Mouse (Mus musculus) neutrophil, adult 5-6 weeks (primary cell): ENCODE measurements around the gene Ppp2r5a. TPM values are rescaled to one million over a fixed set of nuclear protein-coding genes. Genes with fewer than 3 reads are reported as not detected.

Source experiments
- ATAC-seq: fragments of 151-379, 151-347 bp; 2 replicates; pipeline ENCODE4 v1.8.0; 2017; ENCODE audit warnings: mild to moderate bottlenecking, moderate TSS enrichment; ENCODE audit not compliant: insufficient number of reproducible peaks, poor library complexity, low FRiP score, severe bottlenecking; ENCODE audit errors: extremely low read depth
- total RNA-seq: library from RNA; stranded (forward); fragments of 200-1000 nt; gene quantifications from 2 replicates; pipeline ENCODE4 v1.2.3, GENCODE M21; 2017

Gene Ppp2r5a
- total RNA-seq = 341 and 410 TPM in 2 replicates

DNA sequence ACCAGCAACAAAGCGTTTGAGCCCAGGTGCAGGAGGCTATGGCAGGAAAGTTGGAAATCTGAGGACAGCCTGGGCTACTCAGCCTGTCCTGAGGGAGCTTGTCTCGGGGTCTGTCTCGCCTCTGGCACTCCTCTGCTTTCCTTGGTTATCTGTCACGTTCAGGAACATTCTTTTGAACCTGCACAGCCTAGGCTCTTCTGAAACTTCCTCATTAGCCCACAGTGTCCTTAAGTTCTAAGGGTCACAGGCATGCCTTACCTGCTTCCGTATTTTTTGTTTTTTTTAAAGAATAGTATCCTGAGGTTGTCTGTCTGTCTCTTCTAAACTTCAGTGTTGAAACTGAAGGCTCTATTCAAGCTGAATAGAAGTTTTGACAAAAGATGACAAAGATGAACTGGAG, at the start of gene Ppp2r5a:
Ppp2r5a (minus strand) TSS at position 199 of the 400 bp plus-strand sequence.
- ATAC-seq = peak; percentile 61; the same call in 1 of the 2 replicates

DNA sequence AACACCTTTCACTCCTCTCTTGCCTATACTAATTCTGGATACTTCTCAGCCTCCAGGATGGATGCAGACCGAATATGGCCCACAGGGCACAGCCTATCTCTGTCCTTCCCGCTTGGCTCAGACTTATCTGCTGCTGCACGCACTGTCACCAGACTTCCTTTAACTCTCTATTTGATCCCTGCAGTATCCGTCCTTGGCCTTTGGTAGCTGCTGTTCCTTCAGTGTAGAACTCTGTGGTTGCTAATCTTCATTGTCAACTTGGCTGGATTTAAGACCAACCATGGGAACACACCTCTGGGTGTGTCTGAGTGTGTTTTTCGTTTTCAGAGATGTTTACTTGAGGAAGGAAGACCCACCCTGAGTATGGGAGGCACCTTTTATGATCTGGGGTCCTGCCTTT, 47.5 kb upstream of the Ppp2r5a start:
- no peak for ATAC-seq

DNA sequence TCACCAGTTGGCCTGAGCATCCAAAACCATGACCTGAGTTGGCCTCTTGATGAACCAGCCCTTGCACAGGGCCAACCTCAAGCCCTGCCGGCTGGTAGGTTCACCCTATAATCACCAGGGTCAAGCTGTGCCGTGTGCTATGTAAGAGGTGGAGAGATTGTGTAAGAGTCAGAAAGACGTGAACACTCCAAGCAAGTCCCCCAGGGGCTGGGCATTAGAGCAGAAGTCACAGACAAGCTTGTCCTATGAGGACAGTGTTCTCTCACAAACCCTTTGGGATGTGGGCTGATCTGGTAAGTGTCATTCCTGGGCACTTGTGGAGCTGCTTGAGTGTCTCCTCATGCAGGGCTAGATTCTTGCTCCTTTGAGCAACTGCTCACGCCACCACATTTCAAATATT, 46.5 kb upstream of the Ppp2r5a start:
- ATAC-seq = no peak

GRCm38 (mm10) chr1:191447391-191448016, 44.4 kb upstream of the Ppp2r5a start:
- no peak for ATAC-seq

DNA sequence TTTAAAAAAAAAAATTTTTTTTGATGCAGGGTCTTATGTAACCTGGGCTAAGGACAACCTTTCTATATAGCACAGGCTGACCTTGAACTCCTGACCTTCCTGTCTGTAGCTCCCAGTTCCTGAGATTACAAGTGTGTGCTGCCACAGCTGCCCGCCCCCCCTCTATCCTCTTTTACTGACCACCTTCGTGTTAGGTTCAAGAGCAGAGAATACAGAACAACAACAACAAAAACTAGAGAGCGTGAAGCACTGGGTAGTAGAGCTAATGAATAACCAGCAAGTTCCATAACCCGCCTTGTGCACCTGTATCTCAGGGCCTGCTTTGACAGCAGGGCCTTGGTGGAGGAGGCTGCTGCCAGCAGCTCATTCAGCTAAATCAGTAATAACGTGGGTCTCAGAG, 43.2 kb upstream of the Ppp2r5a start:
- ATAC-seq = no peak

- peak; percentile 40; the same call in 1 of the 2 replicates for ATAC-seq
These were observed 42.8 kb upstream of the Ppp2r5a start for GRCm38 (mm10) chr1:191445831-191446258.

GRCm38 (mm10) chr1:191445401-191445800, 42.3 kb upstream of the Ppp2r5a start:
- ATAC-seq = peak; percentile 46; the same call in 1 of the 2 replicates

DNA sequence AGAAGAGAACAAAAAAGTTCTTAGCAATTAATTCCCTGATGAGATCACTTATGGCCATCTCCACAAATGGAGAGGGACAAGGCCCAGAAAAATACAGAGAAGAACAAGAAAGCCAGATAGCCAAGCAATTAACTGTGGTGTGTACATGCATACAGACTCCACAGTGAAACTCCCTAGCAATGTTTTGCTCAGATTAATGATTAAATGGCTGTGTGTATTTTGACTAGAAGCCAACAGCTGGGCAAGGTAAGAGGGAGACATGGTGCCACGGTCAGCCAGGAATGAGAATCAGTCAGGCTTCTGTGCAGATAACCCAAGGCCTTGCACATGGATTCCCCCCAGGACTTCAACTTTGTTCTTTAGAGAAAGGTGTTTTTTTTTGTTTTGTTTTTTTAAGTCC, 41.4 kb upstream of the Ppp2r5a start:
- no peak for ATAC-seq

- no peak for ATAC-seq
These were observed 35.9 kb upstream of the Ppp2r5a start for GRCm38 (mm10) chr1:191439011-191439410.

DNA sequence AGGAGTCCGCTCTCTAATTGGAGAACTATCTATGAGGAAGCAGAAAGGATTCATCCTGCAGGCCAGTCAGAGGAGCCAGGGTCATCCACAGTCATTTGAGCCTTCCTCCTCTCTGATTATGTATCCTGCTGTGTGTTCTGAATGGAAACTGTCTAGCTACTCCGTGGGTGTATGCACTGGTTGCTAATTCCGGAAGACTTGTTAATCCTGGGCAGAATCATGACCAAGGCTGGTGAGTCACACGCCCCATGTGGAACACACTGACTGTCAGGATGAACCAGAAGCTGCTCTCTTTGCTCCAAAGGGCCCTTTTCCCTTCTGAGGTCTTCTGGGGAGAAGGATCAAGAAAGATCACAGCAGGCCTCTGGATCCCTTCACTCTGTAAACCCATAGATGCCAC, 35.5 kb upstream of the Ppp2r5a start:
- ATAC-seq = no peak

- no peak for ATAC-seq
These were observed 33.6 kb upstream of the Ppp2r5a start for GRCm38 (mm10) chr1:191436647-191437046.

DNA sequence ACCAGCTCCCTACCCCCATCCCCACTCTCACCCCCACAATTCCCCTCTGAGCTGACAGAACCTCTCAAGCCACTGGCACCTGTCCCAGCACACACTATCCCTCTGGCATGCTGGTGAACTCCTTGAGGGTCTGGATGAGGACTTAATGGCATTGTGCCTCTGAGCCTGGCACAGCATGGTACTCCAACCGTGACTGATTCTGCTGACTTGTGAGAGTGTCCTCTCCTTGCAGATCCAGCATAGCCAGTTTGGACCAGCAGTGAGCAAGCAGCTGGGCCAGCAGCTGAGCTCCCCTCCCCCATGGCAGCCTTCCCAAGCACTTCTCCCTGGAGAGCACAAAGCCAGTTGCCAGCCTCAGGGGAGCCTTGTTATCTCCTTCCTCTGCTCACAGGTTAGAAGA, 32.3 kb upstream of the Ppp2r5a start:
- ATAC-seq = no peak

DNA sequence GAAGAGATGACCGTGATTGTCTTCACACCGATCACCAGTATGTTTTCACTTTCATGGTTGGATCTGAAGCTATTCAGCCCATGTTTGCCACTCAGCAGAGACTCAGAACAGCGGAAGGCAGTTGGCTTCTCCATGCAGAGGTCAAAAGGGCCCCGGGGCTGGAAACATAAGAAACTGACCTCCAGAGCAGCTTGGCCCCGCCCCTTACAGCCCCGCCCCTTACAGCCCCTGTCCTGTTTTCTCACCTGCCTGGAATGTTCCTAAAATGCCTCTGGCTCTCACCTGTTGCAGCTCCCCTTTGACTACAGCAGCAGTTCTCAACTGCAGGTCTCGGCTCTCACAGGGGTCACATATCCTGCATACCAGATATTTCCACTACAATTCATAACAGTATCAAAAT, 29.5 kb upstream of the Ppp2r5a start:
- no peak for ATAC-seq

DNA sequence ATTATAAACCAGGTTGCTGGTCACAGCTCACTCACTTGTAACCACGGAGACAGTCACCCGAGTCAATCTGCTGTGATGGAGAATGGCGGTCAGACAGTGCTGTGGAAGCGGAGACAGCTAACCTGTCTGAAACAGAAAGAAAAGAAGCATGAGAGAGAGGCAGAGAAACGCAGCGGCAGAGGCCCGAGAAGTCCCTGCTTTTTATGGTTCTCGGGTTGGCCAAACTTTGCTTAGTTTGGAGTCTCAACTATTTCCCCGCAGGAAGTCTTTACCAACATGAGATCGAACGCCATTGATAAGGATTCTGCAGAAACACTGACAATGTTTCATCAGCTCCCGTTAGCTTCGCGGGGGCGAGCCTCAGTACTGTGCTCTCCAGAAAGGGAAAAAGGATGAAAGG, 29.0 kb upstream of the Ppp2r5a start:
- no peak for ATAC-seq

GRCm38 (mm10) chr1:191430121-191430520, 27.0 kb upstream of the Ppp2r5a start:
- ATAC-seq = no peak

DNA sequence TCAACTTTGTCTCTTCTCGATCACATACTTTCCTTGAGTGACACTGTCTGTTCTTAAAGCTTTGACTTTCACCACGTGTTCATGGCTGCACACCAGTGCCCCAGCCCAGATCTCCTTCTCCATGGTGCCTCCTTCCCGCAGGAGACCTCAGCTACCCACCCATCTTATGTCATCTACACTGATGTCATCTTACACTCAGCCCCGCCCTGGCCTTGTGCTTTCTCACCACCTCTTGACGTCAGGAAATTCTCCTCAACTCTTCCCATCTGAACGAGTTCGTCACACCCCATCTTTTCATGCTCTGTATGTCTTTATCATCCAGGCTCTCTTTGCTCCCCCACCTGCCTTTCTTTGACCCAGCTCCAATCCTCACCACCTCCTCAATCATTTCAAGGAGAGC, 22.8 kb upstream of the Ppp2r5a start:
- no peak for ATAC-seq

GRCm38 (mm10) chr1:191423201-191423600, 20.1 kb upstream of the Ppp2r5a start:
- ATAC-seq = no peak

DNA sequence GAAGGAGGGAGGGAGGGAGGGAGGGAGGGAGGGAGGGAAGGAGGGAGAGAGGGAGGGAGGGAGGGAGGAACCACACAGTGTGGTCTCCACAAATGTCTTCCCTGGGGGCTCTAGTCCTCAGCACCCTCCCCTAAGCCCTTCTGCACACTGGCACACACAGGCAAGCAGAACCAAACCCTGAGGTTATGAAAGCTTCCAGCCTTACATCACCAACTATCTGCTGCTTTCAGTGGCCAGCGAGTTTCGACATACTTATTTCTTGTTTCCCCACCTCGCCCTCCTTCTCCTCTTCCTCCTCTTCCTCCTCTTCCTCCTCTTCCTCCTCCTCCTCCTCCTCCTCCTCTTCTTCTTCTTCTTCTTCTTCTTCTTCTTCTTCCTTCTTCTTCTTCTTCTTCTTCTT, 19.6 kb upstream of the Ppp2r5a start:
- peak; percentile 36; the same call in 1 of the 2 replicates for ATAC-seq

DNA sequence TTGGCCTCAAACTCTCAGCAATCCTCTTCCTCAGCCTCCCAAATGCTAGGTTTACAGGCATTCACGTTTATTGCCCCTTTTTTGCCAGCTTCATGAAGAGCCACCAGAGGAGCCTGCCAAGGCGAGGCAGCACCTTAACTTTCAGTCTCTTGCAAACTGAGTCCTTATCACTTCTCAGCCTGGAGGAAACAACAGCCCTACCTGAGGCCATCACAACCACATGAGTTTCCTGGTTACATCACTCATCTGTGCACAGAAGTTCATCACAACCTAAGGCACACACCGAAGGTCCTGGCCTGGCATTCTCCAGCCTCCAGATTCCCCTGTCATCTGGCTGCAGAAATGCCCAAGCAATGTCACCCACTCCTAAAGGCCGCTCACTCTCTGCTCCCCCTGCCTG, 19.1 kb upstream of the Ppp2r5a start:
- ATAC-seq = no peak

DNA sequence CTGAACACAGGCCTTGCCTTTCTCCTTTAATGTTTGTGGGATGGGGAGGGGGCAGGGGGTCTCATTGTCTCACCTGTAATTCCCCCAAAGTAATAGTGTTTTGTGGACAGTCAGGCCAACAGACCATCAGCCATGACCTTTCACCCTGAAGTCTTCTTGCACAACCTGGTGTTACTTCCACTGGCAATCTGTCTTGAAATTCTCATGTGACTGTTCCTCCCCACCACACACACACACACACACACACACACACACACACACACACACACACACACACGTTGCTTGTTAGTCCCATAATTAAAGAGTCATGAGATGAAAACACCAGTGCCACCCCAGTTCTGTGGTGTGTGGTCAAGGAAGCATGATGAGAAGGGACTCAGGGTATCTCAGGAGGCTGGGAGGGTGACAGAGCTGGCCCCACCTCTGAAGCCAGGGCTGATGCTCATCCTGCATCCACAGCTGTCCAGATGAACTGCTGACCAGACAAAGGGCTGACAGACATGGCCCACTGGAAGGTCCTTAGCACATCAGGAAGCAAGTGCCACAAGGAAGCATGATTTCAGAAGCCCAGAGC, 18.4 kb upstream of the Ppp2r5a start:
- ATAC-seq = 0 out of 2 replicates have a peak, but pooled peaks have one; percentile 4

DNA sequence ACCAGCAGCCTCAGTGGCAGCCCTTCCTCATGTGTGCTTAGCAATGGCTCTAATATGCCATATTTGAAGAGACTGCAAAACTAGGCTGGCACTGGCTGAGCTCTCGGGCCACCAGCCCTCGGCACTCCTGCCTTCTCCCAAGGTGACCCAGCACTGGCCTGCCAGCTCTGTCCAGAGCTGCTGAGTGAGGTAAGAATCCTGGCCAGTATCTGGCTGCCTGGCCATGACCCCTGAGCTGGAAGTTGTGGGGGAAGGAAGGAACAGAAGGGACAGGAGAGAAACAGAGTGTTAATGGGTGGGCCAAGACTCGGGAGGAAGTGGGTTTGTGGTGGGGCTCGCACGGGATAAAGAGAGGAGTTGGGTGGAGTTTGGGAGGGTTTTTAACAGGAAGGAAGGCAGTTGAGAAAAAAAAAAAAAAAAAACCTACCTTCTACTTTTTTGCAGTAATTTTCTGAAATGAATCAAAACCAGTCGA, 17.9 kb upstream of the Ppp2r5a start:
- ATAC-seq = peak; percentile 13; the same call in 1 of the 2 replicates
